Mouse (Mus musculus): ENCODE data around the gene Alpk3. TPM values are rescaled to one million over a fixed set of nuclear protein-coding genes. Genes with fewer than 3 reads are reported as not detected.
A peak's percentile ranks its signal among the peaks of the same experiment; 100 is the strongest.

The Alpk3 gene
- polyA plus RNA-seq, 1 experiment from 2014 or later: 8.4 TPM

GRCm38 (mm10) chr7:81047847-81048246 is 9.6 kb upstream of the Alpk3 start:
- H3K27ac ChIP-seq (ENCODE audit: low read length): no peak overlapping the region
- no peak overlapping the region for H3K4me2 ChIP-seq (ENCODE audit: low read depth, low read length)
- no peaks in the 10 kb centered on the region for H3K4me1 ChIP-seq (ENCODE audit: control insufficient read depth, insufficient read depth, low read length)
- WGBS: 82% methylated on average over 3 of the region's 3 CpGs
- H3K9ac ChIP-seq (ENCODE audit: low read depth, low read length): no peak overlapping the region
- no peaks in the 10 kb centered on the region for H3K27me3 ChIP-seq (replicated peaks; ENCODE audit: control insufficient read depth, insufficient read depth, low read length)
- no peak overlapping the region for H3K4me3 ChIP-seq (ENCODE audit: low read length)
- H3K9me3 ChIP-seq (ENCODE audit: control insufficient read depth, low read length): no peaks in the 10 kb centered on the region
- ATAC-seq: no peak
- 0 out of 2 replicates have a peak, but pooled peaks cover 2% of the 10 kb centered on the region for H3K36me3 ChIP-seq (ENCODE audit: control insufficient read depth, insufficient read depth, low read length)

- no peak overlapping the region for H3K27ac ChIP-seq (ENCODE audit: low read length)
- no peaks in the 10 kb centered on the region for H3K27me3 ChIP-seq (replicated peaks; ENCODE audit: control insufficient read depth, insufficient read depth, low read length)
- H3K36me3 ChIP-seq (ENCODE audit: control insufficient read depth, insufficient read depth, low read length): 0 out of 2 replicates have a peak, but pooled peaks cover 2% of the 10 kb centered on the region
- H3K9ac ChIP-seq (ENCODE audit: low read depth, low read length): no peak overlapping the region
- 94% methylated on average over 2 of the region's 2 CpGs for WGBS
- no peak overlapping the region for H3K4me2 ChIP-seq (ENCODE audit: low read depth, low read length)
- no peak overlapping the region for H3K4me3 ChIP-seq (ENCODE audit: low read length)
- no peaks in the 10 kb centered on the region for H3K9me3 ChIP-seq (ENCODE audit: control insufficient read depth, low read length)
- no peak for ATAC-seq
- H3K4me1 ChIP-seq (ENCODE audit: control insufficient read depth, insufficient read depth, low read length): no peaks in the 10 kb centered on the region
These were observed 8.9 kb upstream of the Alpk3 start for GRCm38 (mm10) chr7:81048513-81048912.

- Histone ChIP-seq H3K4me3 (ENCODE audit: low read length) (no peak overlapping the region), H3K9me3 (ENCODE audit: control insufficient read depth, low read length) (no peaks in the 10 kb centered on the region), H3K27me3 (replicated peaks; ENCODE audit: control insufficient read depth, insufficient read depth, low read length) (no peaks in the 10 kb centered on the region), H3K4me1 (ENCODE audit: control insufficient read depth, insufficient read depth, low read length) (no peaks in the 10 kb centered on the region), H3K4me2 (ENCODE audit: low read depth, low read length) (no peak overlapping the region), H3K27ac (ENCODE audit: low read length) (no peak overlapping the region), H3K36me3 (ENCODE audit: control insufficient read depth, insufficient read depth, low read length) (no peaks in the 10 kb centered on the region), H3K9ac (ENCODE audit: low read depth, low read length) (no peak overlapping the region)
- ATAC-seq: no peak
- 72% methylated on average over 5 of the region's 5 CpGs for WGBS
These were observed 7.4 kb upstream of the Alpk3 start for GRCm38 (mm10) chr7:81049966-81050365.

GRCm38 (mm10) chr7:81055709-81056370 is 1.6 kb upstream of the Alpk3 start:
- Histone ChIP-seq H3K4me2 (ENCODE audit: low read depth, low read length) (no peak overlapping the region), H3K36me3 (ENCODE audit: control insufficient read depth, insufficient read depth, low read length) (no peaks in the 10 kb centered on the region), H3K4me1 (ENCODE audit: control insufficient read depth, insufficient read depth, low read length) (peaks cover 26% of the 10 kb centered on the region), H3K27ac (ENCODE audit: low read length) (no peak overlapping the region), H3K27me3 (replicated peaks; ENCODE audit: control insufficient read depth, insufficient read depth, low read length) (no peaks in the 10 kb centered on the region), H3K4me3 (ENCODE audit: low read length) (no peak overlapping the region), H3K9ac (ENCODE audit: low read depth, low read length) (no peak overlapping the region), H3K9me3 (ENCODE audit: control insufficient read depth, low read length) (no peaks in the 10 kb centered on the region)
- no peak for ATAC-seq
- 62% methylated on average over 11 of the region's 11 CpGs for WGBS

GRCm38 (mm10) chr7:81057901-81058711 is 706 bp downstream of the Alpk3 start:
- WGBS: 42% methylated on average over 6 of the region's 6 CpGs
- H3K36me3 ChIP-seq (ENCODE audit: control insufficient read depth, insufficient read depth, low read length): no peaks in the 10 kb centered on the region
- no peaks in the 10 kb centered on the region for H3K27me3 ChIP-seq (replicated peaks; ENCODE audit: control insufficient read depth, insufficient read depth, low read length)
- H3K4me3 ChIP-seq (ENCODE audit: low read length): no peak overlapping the region; the same call in none of the 2 replicates
- peak overlapping the region; percentile 55; the same call in 1 of the 2 replicates for H3K9ac ChIP-seq (ENCODE audit: low read depth, low read length)
- peak overlapping the region; percentile 80 for H3K27ac ChIP-seq (ENCODE audit: low read length)
- no peaks in the 10 kb centered on the region for H3K9me3 ChIP-seq (ENCODE audit: control insufficient read depth, low read length)
- H3K4me1 ChIP-seq (ENCODE audit: control insufficient read depth, insufficient read depth, low read length): peaks cover 26% of the 10 kb centered on the region
- peak overlapping the region; percentile 35 for H3K4me2 ChIP-seq (ENCODE audit: low read depth, low read length)
- ATAC-seq: peak; percentile 81

- Histone ChIP-seq H3K9me3 (ENCODE audit: control insufficient read depth, low read length) (no peaks in the 10 kb centered on the region), H3K9ac (ENCODE audit: low read depth, low read length) (peak overlapping the region; percentile 31; the same call in 1 of the 2 replicates), H3K4me3 (ENCODE audit: low read length) (no peak overlapping the region; the same call in 1 of the 2 replicates), H3K27me3 (replicated peaks; ENCODE audit: control insufficient read depth, insufficient read depth, low read length) (no peaks in the 10 kb centered on the region), H3K36me3 (ENCODE audit: control insufficient read depth, insufficient read depth, low read length) (no peaks in the 10 kb centered on the region), H3K4me1 (ENCODE audit: control insufficient read depth, insufficient read depth, low read length) (peaks cover 26% of the 10 kb centered on the region), H3K27ac (ENCODE audit: low read length) (peak overlapping the region; percentile 80), H3K4me2 (ENCODE audit: low read depth, low read length) (peak overlapping the region; percentile 35; the same call in 1 of the 2 replicates)
- 22% methylated on average over 9 of the region's 9 CpGs for WGBS
- peak; percentile 26 for ATAC-seq
These were observed 1.3 kb downstream of the Alpk3 start for GRCm38 (mm10) chr7:81058712-81059154.

- H3K9me3 ChIP-seq (ENCODE audit: control insufficient read depth, low read length): no peaks in the 10 kb centered on the region
- H3K4me2 ChIP-seq (ENCODE audit: low read depth, low read length): no peak overlapping the region
- H3K4me1 ChIP-seq (ENCODE audit: control insufficient read depth, insufficient read depth, low read length): peaks cover 26% of the 10 kb centered on the region
- no peak for ATAC-seq
- 46% methylated on average over 5 of the region's 5 CpGs for WGBS
- no peaks in the 10 kb centered on the region for H3K27me3 ChIP-seq (replicated peaks; ENCODE audit: control insufficient read depth, insufficient read depth, low read length)
- no peaks in the 10 kb centered on the region for H3K36me3 ChIP-seq (ENCODE audit: control insufficient read depth, insufficient read depth, low read length)
- H3K27ac ChIP-seq (ENCODE audit: low read length): no peak overlapping the region
- H3K4me3 ChIP-seq (ENCODE audit: low read length): no peak overlapping the region
- H3K9ac ChIP-seq (ENCODE audit: low read depth, low read length): no peak overlapping the region
These were observed 2.0 kb downstream of the Alpk3 start for GRCm38 (mm10) chr7:81059388-81059787.

- Histone ChIP-seq H3K9me3 (ENCODE audit: control insufficient read depth, low read length) (no peaks in the 10 kb centered on the region), H3K4me1 (ENCODE audit: control insufficient read depth, insufficient read depth, low read length) (peaks cover 26% of the 10 kb centered on the region), H3K27ac (ENCODE audit: low read length) (no peak overlapping the region), H3K27me3 (replicated peaks; ENCODE audit: control insufficient read depth, insufficient read depth, low read length) (no peaks in the 10 kb centered on the region), H3K4me3 (ENCODE audit: low read length) (no peak overlapping the region), H3K9ac (ENCODE audit: low read depth, low read length) (no peak overlapping the region), H3K4me2 (ENCODE audit: low read depth, low read length) (no peak overlapping the region), H3K36me3 (ENCODE audit: control insufficient read depth, insufficient read depth, low read length) (no peaks in the 10 kb centered on the region)
- ATAC-seq: no peak
- 82% methylated on average over 2 of the region's 2 CpGs for WGBS
These were observed 3.5 kb downstream of the Alpk3 start for GRCm38 (mm10) chr7:81060908-81061307.

GRCm38 (mm10) chr7:81061936-81062335 is 4.5 kb downstream of the Alpk3 start:
- 82% methylated on average over 11 of the region's 11 CpGs for WGBS
- Histone ChIP-seq H3K27ac (ENCODE audit: low read length) (no peak overlapping the region), H3K27me3 (replicated peaks; ENCODE audit: control insufficient read depth, insufficient read depth, low read length) (no peaks in the 10 kb centered on the region), H3K9me3 (ENCODE audit: control insufficient read depth, low read length) (no peaks in the 10 kb centered on the region), H3K4me1 (ENCODE audit: control insufficient read depth, insufficient read depth, low read length) (peaks cover 26% of the 10 kb centered on the region), H3K36me3 (ENCODE audit: control insufficient read depth, insufficient read depth, low read length) (no peaks in the 10 kb centered on the region), H3K4me3 (ENCODE audit: low read length) (no peak overlapping the region), H3K9ac (ENCODE audit: low read depth, low read length) (no peak overlapping the region), H3K4me2 (ENCODE audit: low read depth, low read length) (no peak overlapping the region)
- no peak for ATAC-seq

Measured in intestine, embryonic 16.5 days (tissue).